In genomic region chr2:163770731-163771130, GRCm38 (mm10) we compare ENCODE assay signal across 23 mouse cellular contexts. TPM values are rescaled to one million over a fixed set of nuclear protein-coding genes. Genes with fewer than 3 reads are reported as not detected.
DNase-seq lines count a peak whose midpoint lies in the region; TF ChIP-seq lines count a peak whose summit lies in the region.
"Had no signal": no experiment of that assay in that cellular context is flagged by ENCODE, and none has a peak within 500 bp of the region (broad histone marks: within the 10 kb centered on the region; RNA-seq: fewer than 3 reads in every experiment).

No protein-coding gene starts in this region.

- H3K36me3 ChIP-seq in thymus, adult 2 months (ENCODE audit: control insufficient read depth, insufficient read depth, low read length) = no peaks in the 10 kb centered on the region
- H3K36me3 ChIP-seq: embryonic facial prominence, embryonic 13.5 days; embryonic facial prominence, embryonic 15.5 days; forebrain, embryonic 10.5 days; forebrain, embryonic 12.5 days had no signal

- no peaks in the 10 kb centered on the region; the same call in 1 of the 2 replicates for H3K4me1 ChIP-seq in thymus, adult 2 months (replicated peaks; ENCODE audit: control insufficient read depth, insufficient read depth, low read length)
- H3K4me1 ChIP-seq in lung, adult 2 months (ENCODE audit: control insufficient read depth, insufficient read depth, low read length) = no peaks in the 10 kb centered on the region
- H3K4me1 ChIP-seq: embryonic facial prominence, embryonic 13.5 days; embryonic facial prominence, embryonic 15.5 days; forebrain, embryonic 10.5 days; forebrain, embryonic 12.5 days had no signal

- TF ChIP-seq CTCF in thymus, adult 2 months (IDR thresholded peaks at IDR 0.05; ENCODE audit: borderline replicate concordance, control insufficient read depth, extremely low read depth, insufficient read depth, low read length, poor library complexity) = no peak
- TF ChIP-seq CTCF in lung, adult 2 months (IDR thresholded peaks at IDR 0.05; ENCODE audit: insufficient read depth, low read length) = no peak

- no peaks in the 10 kb centered on the region for H3K27me3 ChIP-seq in thymus, adult 2 months (ENCODE audit: control insufficient read depth, insufficient read depth, low read length)

- H3K27ac ChIP-seq in thymus, adult 2 months (ENCODE audit: control insufficient read depth, insufficient read depth, low read length) = no peak overlapping the region
- H3K27ac ChIP-seq: embryonic facial prominence, embryonic 13.5 days; embryonic facial prominence, embryonic 15.5 days; forebrain, embryonic 10.5 days; forebrain, embryonic 12.5 days had no signal

- 80% methylated on average over 8 of the region's 8 CpGs for WGBS in thymus, adult 2 months
- 75% methylated on average over 8 of the region's 8 CpGs for whole genome bisulfite sequencing in lung, adult 2 months

- peak; percentile 37 for DNase-seq in thymus, adult 2 months
- DNase-seq in thymus, postnatal 10 days (ENCODE audit: low spot score in 2 of 2) = no peak
- DNase-seq in T-cell, adult 2 months (ENCODE audit: low spot score) = peak; percentile 21
- peak; percentile 42 for DNase-seq in thymus, postnatal 25 days
- peak; percentile 30 for DNase-seq in thymus, postnatal 4 days
- no peak for DNase-seq in lung, adult 2 months
- no peak for DNase-seq in frontal cortex, postnatal 36 days (ENCODE audit: low spot score in 2 of 2)
- DNase-seq: adrenal gland, adult 8-10 months; adrenal gland, postnatal 14 days; adrenal gland, postnatal 36 days; cerebellum, adult 11-12 months; cerebellum, adult 2 months; cerebellum, adult 9-11 months; cerebellum, postnatal 14 days; cerebellum, postnatal 36 days; embryo, embryonic 11 days had no signal

- no peak for TF ChIP-seq POLR2A in thymus, adult 2 months (IDR thresholded peaks at IDR 0.05; ENCODE audit: control insufficient read depth, extremely low read depth, insufficient read depth, low read length, poor library complexity)
- TF ChIP-seq POLR2A in lung, adult 2 months (IDR thresholded peaks at IDR 0.05; ENCODE audit: borderline replicate concordance, extremely low read depth, low read depth, low read length) = no peak

- no peak overlapping the region for H3K4me3 ChIP-seq in thymus, adult 2 months (ENCODE audit: control insufficient read depth, insufficient read depth, low read length)
- no peak overlapping the region for H3K4me3 ChIP-seq in lung, adult 2 months (replicated peaks; ENCODE audit: extremely low read depth, low read depth, low read length)
- H3K4me3 ChIP-seq: embryonic facial prominence, embryonic 13.5 days; embryonic facial prominence, embryonic 15.5 days; erythroblast, embryonic 14.5 days; forebrain, embryonic 10.5 days; forebrain, embryonic 12.5 days had no signal

RNA-seq across cellular contexts. Expression of gene Ada, which starts 20.7 kb away (rescaled TPM):
- polyA plus RNA-seq in thymus, adult 2 months (2012; rRNA removed) = 46.8 and 51.1 TPM in 2 replicates
- 2.4 and 105 TPM in 2 replicates for polyA plus RNA-seq in lung, adult 2 months (2012; rRNA removed)

RNA-seq across cellular contexts. Expression of gene Ccn5, which starts 49.9 kb away (rescaled TPM):
- 1.7 and 2.1 TPM in 2 replicates for polyA plus RNA-seq in thymus, adult 2 months (2012; rRNA removed)
- polyA plus RNA-seq in lung, adult 2 months (2012; rRNA removed) = 71.4 and 97.6 TPM in 2 replicates
- polyA plus RNA-seq: activated CD4-positive, CD25-positive, alpha-beta regulatory T cell, adult 4 months; embryonic facial prominence, embryonic 11.5 days; erythroblast, embryonic 14.5 days had no signal

Comparison
In these comparisons a context has a peak if more than half of its experiments do, and no peak if none do; other contexts are left out.
1. DNase-seq: peak in thymus, adult 2 months (single experiment), T-cell, adult 2 months (single experiment), thymus, postnatal 25 days (single experiment) and thymus, postnatal 4 days (single experiment); none in thymus, postnatal 10 days (0 of 2), lung, adult 2 months (single experiment) and frontal cortex, postnatal 36 days (0 of 2).
2. RNA of gene Ccn5, which starts 49.9 kb away (polyA plus RNA-seq): 71.4 to 97.6 TPM in lung, adult 2 months; 1.7 to 2.1 TPM in thymus, adult 2 months; every median in the first group is over 10 times any median in the second.